Mouse (Mus musculus): ENCODE results near the gene Egfl8. TPM values are rescaled to one million over a fixed set of nuclear protein-coding genes. Genes with fewer than 3 reads are reported as not detected.

Gene Egfl8
- polyA plus RNA-seq, 1 experiment, result 3.9 TPM

GRCm38 (mm10) chr17:34585877-34586771 is 29.6 kb downstream of the Egfl8 start:
- peaks cover 2% of the 10 kb centered on the region; the same call in 1 of the 2 replicates for H3K36me3 ChIP-seq (ENCODE audit: control insufficient read depth, insufficient read depth, low read length)
- no peak for DNase-seq (ENCODE audit: low read depth in 1 of 2, low spot score in 2 of 2)
- H3K27ac ChIP-seq (ENCODE audit: insufficient read depth, low read length), result no peak overlapping the region
- WGBS, result 51% methylated on average over 32 of the region's 32 CpGs
- peaks cover 9% of the 10 kb centered on the region; the same call in 1 of the 2 replicates for H3K4me1 ChIP-seq (ENCODE audit: control insufficient read depth, insufficient read depth, insufficient read length)
- peak overlapping the region; percentile 89; the same call in 1 of the 2 replicates for H3K4me3 ChIP-seq (ENCODE audit: extremely low read depth, insufficient read depth, insufficient read length)
- no peaks in the 10 kb centered on the region for H3K27me3 ChIP-seq (ENCODE audit: control insufficient read depth, insufficient read depth, low read length)
- TF ChIP-seq CTCF (IDR thresholded peaks at IDR 0.05; ENCODE audit: extremely low read depth, insufficient read depth, insufficient read length, insufficient replicate concordance) (no peak), POLR2A (IDR thresholded peaks at IDR 0.05; ENCODE audit: low read depth, low read length) (no peak)

- H3K27me3 ChIP-seq (ENCODE audit: control insufficient read depth, insufficient read depth, low read length), result no peaks in the 10 kb centered on the region
- H3K4me3 ChIP-seq (ENCODE audit: extremely low read depth, insufficient read depth, insufficient read length), result no peak overlapping the region
- TF ChIP-seq CTCF (IDR thresholded peaks at IDR 0.05; ENCODE audit: extremely low read depth, insufficient read depth, insufficient read length, insufficient replicate concordance), result no peak
- TF ChIP-seq POLR2A (IDR thresholded peaks at IDR 0.05; ENCODE audit: low read depth, low read length), result no peak
- H3K27ac ChIP-seq (ENCODE audit: insufficient read depth, low read length), result no peak overlapping the region
- H3K36me3 ChIP-seq (ENCODE audit: control insufficient read depth, insufficient read depth, low read length), result no peaks in the 10 kb centered on the region
- peaks cover 9% of the 10 kb centered on the region; the same call in 1 of the 2 replicates for H3K4me1 ChIP-seq (ENCODE audit: control insufficient read depth, insufficient read depth, insufficient read length)
- 96% methylated on average over 8 of the region's 8 CpGs for WGBS
- no peak for DNase-seq (ENCODE audit: low read depth in 1 of 2, low spot score in 2 of 2)
These were observed 30.6 kb downstream of the Egfl8 start for GRCm38 (mm10) chr17:34585121-34585520.

- no peaks in the 10 kb centered on the region for H3K27me3 ChIP-seq (ENCODE audit: control insufficient read depth, insufficient read depth, low read length)
- WGBS, result 97% methylated on average over 8 of the region's 8 CpGs
- no peak overlapping the region for H3K4me3 ChIP-seq (ENCODE audit: extremely low read depth, insufficient read depth, insufficient read length)
- H3K4me1 ChIP-seq (ENCODE audit: control insufficient read depth, insufficient read depth, insufficient read length), result peaks cover 8% of the 10 kb centered on the region; the same call in 1 of the 2 replicates
- H3K27ac ChIP-seq (ENCODE audit: insufficient read depth, low read length), result no peak overlapping the region
- H3K36me3 ChIP-seq (ENCODE audit: control insufficient read depth, insufficient read depth, low read length), result no peaks in the 10 kb centered on the region
- TF ChIP-seq CTCF (IDR thresholded peaks at IDR 0.05; ENCODE audit: extremely low read depth, insufficient read depth, insufficient read length, insufficient replicate concordance), result no peak
- TF ChIP-seq POLR2A (IDR thresholded peaks at IDR 0.05; ENCODE audit: low read depth, low read length), result no peak
- no peak for DNase-seq (ENCODE audit: low read depth in 1 of 2, low spot score in 2 of 2)
These were observed 32.0 kb downstream of the Egfl8 start for GRCm38 (mm10) chr17:34583819-34584218.

- DNase-seq (ENCODE audit: low read depth in 1 of 2, low spot score in 2 of 2), result no peak
- TF ChIP-seq POLR2A (IDR thresholded peaks at IDR 0.05; ENCODE audit: low read depth, low read length) (no peak), CTCF (IDR thresholded peaks at IDR 0.05; ENCODE audit: extremely low read depth, insufficient read depth, insufficient read length, insufficient replicate concordance) (no peak)
- H3K27me3 ChIP-seq (ENCODE audit: control insufficient read depth, insufficient read depth, low read length), result no peaks in the 10 kb centered on the region
- H3K4me3 ChIP-seq (ENCODE audit: extremely low read depth, insufficient read depth, insufficient read length), result no peak overlapping the region
- H3K4me1 ChIP-seq (ENCODE audit: control insufficient read depth, insufficient read depth, insufficient read length), result peaks cover 5% of the 10 kb centered on the region; the same call in 1 of the 2 replicates
- WGBS, result 79% methylated on average over 7 of the region's 7 CpGs
- no peaks in the 10 kb centered on the region for H3K36me3 ChIP-seq (ENCODE audit: control insufficient read depth, insufficient read depth, low read length)
- no peak overlapping the region for H3K27ac ChIP-seq (ENCODE audit: insufficient read depth, low read length)
These were observed 32.4 kb downstream of the Egfl8 start for GRCm38 (mm10) chr17:34583397-34583796.

- Histone ChIP-seq H3K36me3 (ENCODE audit: control insufficient read depth, insufficient read depth, low read length) (no peaks in the 10 kb centered on the region), H3K27ac (ENCODE audit: insufficient read depth, low read length) (no peak overlapping the region), H3K27me3 (ENCODE audit: control insufficient read depth, insufficient read depth, low read length) (no peaks in the 10 kb centered on the region), H3K4me3 (ENCODE audit: extremely low read depth, insufficient read depth, insufficient read length) (no peak overlapping the region), H3K4me1 (ENCODE audit: control insufficient read depth, insufficient read depth, insufficient read length) (peaks cover 3% of the 10 kb centered on the region; the same call in 1 of the 2 replicates)
- DNase-seq (ENCODE audit: low read depth in 1 of 2, low spot score in 2 of 2), result no peak
- no peak for TF ChIP-seq CTCF (IDR thresholded peaks at IDR 0.05; ENCODE audit: extremely low read depth, insufficient read depth, insufficient read length, insufficient replicate concordance)
- TF ChIP-seq POLR2A (IDR thresholded peaks at IDR 0.05; ENCODE audit: low read depth, low read length), result no peak
- WGBS, result 92% methylated on average over 12 of the region's 12 CpGs
These were observed 33.2 kb downstream of the Egfl8 start for GRCm38 (mm10) chr17:34582528-34582927.

GRCm38 (mm10) chr17:34578070-34578469 is 37.7 kb downstream of the Egfl8 start:
- H3K36me3 ChIP-seq (ENCODE audit: control insufficient read depth, insufficient read depth, low read length), result no peaks in the 10 kb centered on the region
- peak; percentile 43 to 50 for DNase-seq (ENCODE audit: low read depth in 1 of 2, low spot score in 2 of 2)
- no peaks in the 10 kb centered on the region; the same call in 1 of the 2 replicates for H3K4me1 ChIP-seq (ENCODE audit: control insufficient read depth, insufficient read depth, insufficient read length)
- H3K27ac ChIP-seq (ENCODE audit: insufficient read depth, low read length), result peak overlapping the region; percentile 65
- H3K4me3 ChIP-seq (ENCODE audit: extremely low read depth, insufficient read depth, insufficient read length), result no peak overlapping the region
- WGBS, result 80% methylated on average over 3 of the region's 3 CpGs
- TF ChIP-seq POLR2A (IDR thresholded peaks at IDR 0.05; ENCODE audit: low read depth, low read length), result no peak
- TF ChIP-seq CTCF (IDR thresholded peaks at IDR 0.05; ENCODE audit: extremely low read depth, insufficient read depth, insufficient read length, insufficient replicate concordance), result no peak
- no peaks in the 10 kb centered on the region for H3K27me3 ChIP-seq (ENCODE audit: control insufficient read depth, insufficient read depth, low read length)

GRCm38 (mm10) chr17:34576577-34576976 is 39.2 kb downstream of the Egfl8 start:
- WGBS, result 64% methylated on average over 5 of the region's 5 CpGs
- Histone ChIP-seq H3K4me3 (ENCODE audit: extremely low read depth, insufficient read depth, insufficient read length) (no peak overlapping the region), H3K36me3 (ENCODE audit: control insufficient read depth, insufficient read depth, low read length) (no peaks in the 10 kb centered on the region), H3K27ac (ENCODE audit: insufficient read depth, low read length) (no peak overlapping the region), H3K4me1 (ENCODE audit: control insufficient read depth, insufficient read depth, insufficient read length) (no peaks in the 10 kb centered on the region; the same call in 1 of the 2 replicates), H3K27me3 (ENCODE audit: control insufficient read depth, insufficient read depth, low read length) (no peaks in the 10 kb centered on the region)
- TF ChIP-seq CTCF (IDR thresholded peaks at IDR 0.05; ENCODE audit: extremely low read depth, insufficient read depth, insufficient read length, insufficient replicate concordance) (no peak), POLR2A (IDR thresholded peaks at IDR 0.05; ENCODE audit: low read depth, low read length) (no peak)
- DNase-seq (ENCODE audit: low read depth in 1 of 2, low spot score in 2 of 2), result no peak

Measured in spleen, adult 2 months (tissue).